Mouse (Mus musculus) mouse embryonic stem cell (cell line): ENCODE measurements around the gene Alox5ap.

Experiments used
- in situ Hi-C, 2 experiments: fragments of 300-500 bp; cut with MboI; formaldehyde crosslinking; loops; 1 replicate in 1 of 2; 3 replicates in 1 of 2; pipeline ENCODE4 v1.14.3; 2019 to 2020; ENCODE audit warnings: low sequenced_read_pairs in 2 of 2, low pct_unique_long_range_greater_than_20kb in 1 of 2, mixed read lengths in 1 of 2; ENCODE audit not compliant: unreplicated experiment in 1 of 2

Alox5ap gene

GRCm38 (mm10) chr5:149291266-149291665 lies 26.7 kb downstream of the Alox5ap start:
- in situ Hi-C loops = no loop called here

GRCm38 (mm10) chr5:149293071-149293470 lies 28.5 kb downstream of the Alox5ap start:
- in situ Hi-C loops = no loop called here

GRCm38 (mm10) chr5:149296808-149297207 lies 32.2 kb downstream of the Alox5ap start:
- in situ Hi-C loops = no loop called here

- in situ Hi-C loops = no loop called here
Measured at GRCm38 (mm10) chr5:149297464-149297863, 32.9 kb downstream of the Alox5ap start.

- in situ Hi-C loops = no loop called here
Measured at GRCm38 (mm10) chr5:149298234-149298633, 33.7 kb downstream of the Alox5ap start.

GRCm38 (mm10) chr5:149312884-149313652 lies 48.5 kb downstream of the Alox5ap start:
- in situ Hi-C loops = no loop called here

- in situ Hi-C loops = no loop called here
Measured at GRCm38 (mm10) chr5:149314514-149315081, 50.0 kb downstream of the Alox5ap start.

GRCm38 (mm10) chr5:149316926-149317325 lies 52.4 kb downstream of the Alox5ap start:
- in situ Hi-C loops = no loop called here

GRCm38 (mm10) chr5:149319874-149320323 lies 55.3 kb downstream of the Alox5ap start:
- in situ Hi-C loops = no loop called here

GRCm38 (mm10) chr5:149320534-149321482 lies 56.2 kb downstream of the Alox5ap start:
- in situ Hi-C loops = no loop called here

- in situ Hi-C loops = no loop called here
Measured at GRCm38 (mm10) chr5:149321909-149322841, 57.6 kb downstream of the Alox5ap start.

GRCm38 (mm10) chr5:149322938-149323553 lies 58.5 kb downstream of the Alox5ap start:
- in situ Hi-C loops = no loop called here

GRCm38 (mm10) chr5:149324739-149325138 lies 60.2 kb downstream of the Alox5ap start:
- in situ Hi-C loops = no loop called here

- in situ Hi-C loops = no loop called here
Measured at GRCm38 (mm10) chr5:149329098-149329887, 64.7 kb downstream of the Alox5ap start.

GRCm38 (mm10) chr5:149330601-149331000 lies 66.0 kb downstream of the Alox5ap start:
- in situ Hi-C loops = no loop called here

- in situ Hi-C loops = no loop called here
Measured at GRCm38 (mm10) chr5:149331407-149332143, 67.0 kb downstream of the Alox5ap start.
